Mouse (Mus musculus): ENCODE data around the gene Pcsk2.

The Pcsk2 gene

DNA sequence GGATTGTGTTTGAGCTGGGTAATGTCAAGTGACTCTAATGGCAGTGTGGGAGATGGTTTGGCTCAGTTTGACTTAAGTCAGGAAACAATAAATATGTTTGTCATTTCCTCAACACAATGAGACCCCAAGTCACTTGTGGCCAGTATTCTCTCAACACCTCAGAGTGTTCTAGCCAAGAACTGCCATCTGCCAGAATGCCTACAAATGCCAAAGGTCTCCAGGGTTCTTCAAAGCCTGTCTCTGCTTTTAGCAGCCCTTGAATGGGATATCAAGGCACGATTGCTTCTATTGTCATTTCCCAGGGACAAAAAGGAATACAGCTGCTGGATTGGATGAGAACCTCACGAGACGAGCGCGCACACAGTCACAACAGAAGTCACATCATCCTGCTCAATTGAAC, 100.0 kb downstream of the Pcsk2 start:
- no peak for DNase-seq (ENCODE audit: low spot score)

GRCm38 (mm10) chr2:143654621-143655020, 108.7 kb downstream of the Pcsk2 start:
- DNase-seq (ENCODE audit: low spot score): no peak

DNA sequence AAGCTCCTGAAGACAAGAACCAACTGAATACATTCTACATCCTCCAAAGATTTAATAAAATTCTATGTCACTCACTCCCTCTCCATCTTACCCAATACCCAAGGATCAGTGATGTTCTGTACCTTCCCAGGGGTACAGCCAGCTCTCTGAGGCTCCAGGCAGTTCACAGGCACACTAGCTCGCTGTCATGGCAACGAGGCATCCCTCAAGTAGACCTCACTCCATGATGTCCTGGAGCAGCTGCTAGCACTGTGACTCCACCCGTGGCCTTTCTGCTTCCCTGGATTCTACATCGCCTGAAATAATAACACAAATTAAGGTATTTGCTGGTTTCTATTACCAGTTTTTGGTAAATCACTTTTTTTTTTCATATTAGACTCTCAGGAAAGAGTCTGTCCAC, 111.0 kb downstream of the Pcsk2 start:
- no peak for DNase-seq (ENCODE audit: low spot score)

- no peak for DNase-seq (ENCODE audit: low spot score)
Observed at GRCm38 (mm10) chr2:143666785-143667184, 120.8 kb downstream of the Pcsk2 start.

- DNase-seq (ENCODE audit: low spot score): no peak
Observed at GRCm38 (mm10) chr2:143677869-143678268, 131.9 kb downstream of the Pcsk2 start.

GRCm38 (mm10) chr2:143679513-143679912, 133.6 kb downstream of the Pcsk2 start:
- no peak for DNase-seq (ENCODE audit: low spot score)

DNA sequence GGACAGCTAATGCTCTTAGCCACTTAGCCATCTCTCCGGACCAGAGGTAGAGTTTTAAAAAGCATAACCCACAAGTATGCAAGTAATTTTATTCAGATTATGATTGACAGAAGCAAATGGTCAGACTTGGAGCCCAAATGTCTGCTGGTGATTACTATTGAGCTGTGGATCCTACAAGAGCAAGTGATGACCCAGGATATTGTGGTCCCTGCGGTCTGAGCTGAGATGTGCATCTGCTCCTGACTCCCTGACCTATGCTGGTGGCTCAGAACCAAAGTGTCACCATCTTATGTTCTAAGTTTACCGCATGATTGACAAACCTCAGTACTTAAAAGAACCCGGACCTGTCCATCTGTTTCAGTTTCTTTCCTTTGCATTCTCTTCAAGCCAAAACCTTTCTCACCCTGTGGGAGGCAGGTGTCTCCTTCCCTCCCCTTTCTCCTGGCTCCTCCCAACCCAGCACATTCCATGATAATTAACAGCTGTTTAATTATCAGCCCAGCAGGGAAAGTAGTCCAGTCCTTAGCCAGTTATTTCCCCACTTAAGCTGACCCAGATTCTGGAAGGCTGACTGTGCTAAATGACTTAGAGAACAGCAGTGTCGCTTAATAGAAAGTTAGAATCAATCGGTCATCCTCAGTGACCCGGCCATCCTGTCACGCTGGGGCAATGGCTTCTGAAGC, 136.1 kb downstream of the Pcsk2 start:
- DNase-seq (ENCODE audit: low spot score): no peak

GRCm38 (mm10) chr2:143683513-143683912, 137.6 kb downstream of the Pcsk2 start:
- no peak for DNase-seq (ENCODE audit: low spot score)

GRCm38 (mm10) chr2:143691244-143691643, 145.3 kb downstream of the Pcsk2 start:
- DNase-seq (ENCODE audit: low spot score): no peak

GRCm38 (mm10) chr2:143696026-143696557, 150.1 kb downstream of the Pcsk2 start:
- no peak for DNase-seq (ENCODE audit: low spot score)

DNA sequence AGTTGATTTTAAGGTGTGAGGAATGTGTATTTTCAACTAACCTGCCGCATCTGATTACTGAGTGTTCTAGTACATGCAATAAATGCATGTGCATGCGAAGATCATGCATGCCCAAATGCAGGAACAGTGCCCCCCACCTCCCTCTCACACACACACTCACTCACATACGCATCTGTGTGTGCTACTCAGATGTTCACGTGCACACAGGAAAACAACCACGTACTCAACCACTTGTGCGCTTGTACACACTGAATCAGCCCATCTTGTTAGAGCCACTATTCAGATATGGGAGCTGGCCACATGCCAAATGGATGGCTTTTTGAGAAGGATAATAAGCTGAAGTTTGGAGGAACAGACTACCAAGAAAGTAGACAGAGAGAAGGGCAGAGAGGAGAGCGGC, 150.7 kb downstream of the Pcsk2 start:
- DNase-seq (ENCODE audit: low spot score): no peak

DNA sequence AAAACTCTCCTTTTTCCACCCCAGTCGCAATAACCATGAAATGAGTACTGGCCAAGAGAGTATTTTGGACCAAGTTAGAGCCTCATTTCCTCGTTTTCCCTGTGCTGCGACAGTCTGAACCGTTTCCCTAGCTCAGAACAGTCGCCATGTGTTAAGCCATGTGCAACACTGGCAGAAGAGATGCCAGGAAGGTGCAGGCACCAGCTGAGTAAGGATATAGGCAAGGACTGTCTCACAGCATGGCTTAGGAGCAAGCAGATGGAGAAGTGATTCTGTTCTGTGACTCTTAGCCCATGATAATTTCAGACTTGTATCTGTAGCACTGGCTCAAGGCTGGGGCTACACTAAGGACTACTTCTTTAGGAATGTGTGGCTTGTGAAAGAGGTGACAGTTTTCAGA, 155.2 kb downstream of the Pcsk2 start:
- no peak for DNase-seq (ENCODE audit: low spot score)

GRCm38 (mm10) chr2:143702931-143703344, 157.0 kb downstream of the Pcsk2 start:
- DNase-seq (ENCODE audit: low spot score): no peak

DNA sequence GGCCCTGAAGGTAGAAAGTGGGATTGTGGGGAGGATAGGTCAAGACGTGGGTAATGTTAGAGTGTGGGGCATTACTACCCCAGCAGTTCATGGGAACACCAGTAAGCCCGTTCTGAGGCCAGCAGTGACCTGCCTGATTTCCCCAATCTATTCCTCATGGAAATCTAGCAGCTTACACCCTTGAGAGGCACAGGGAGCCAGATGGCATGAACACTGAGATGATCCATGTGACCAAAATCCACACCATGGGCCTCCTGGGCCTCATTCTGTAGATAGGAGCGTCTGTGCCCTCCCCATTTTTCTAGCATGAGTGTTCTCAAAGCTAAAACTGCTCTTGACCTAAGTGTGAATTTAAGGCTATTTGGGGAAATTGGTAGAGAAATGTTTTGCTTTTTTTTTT, 162.2 kb downstream of the Pcsk2 start:
- DNase-seq (ENCODE audit: low spot score): no peak

GRCm38 (mm10) chr2:143709249-143709648, 163.3 kb downstream of the Pcsk2 start:
- DNase-seq (ENCODE audit: low spot score): no peak

GRCm38 (mm10) chr2:143709979-143710378, 164.0 kb downstream of the Pcsk2 start:
- no peak for DNase-seq (ENCODE audit: low spot score)

GRCm38 (mm10) chr2:143711886-143712285, 165.9 kb downstream of the Pcsk2 start:
- DNase-seq (ENCODE audit: low spot score): no peak

- DNase-seq (ENCODE audit: low spot score): no peak
Observed at GRCm38 (mm10) chr2:143712901-143713300, 166.9 kb downstream of the Pcsk2 start.

DNA sequence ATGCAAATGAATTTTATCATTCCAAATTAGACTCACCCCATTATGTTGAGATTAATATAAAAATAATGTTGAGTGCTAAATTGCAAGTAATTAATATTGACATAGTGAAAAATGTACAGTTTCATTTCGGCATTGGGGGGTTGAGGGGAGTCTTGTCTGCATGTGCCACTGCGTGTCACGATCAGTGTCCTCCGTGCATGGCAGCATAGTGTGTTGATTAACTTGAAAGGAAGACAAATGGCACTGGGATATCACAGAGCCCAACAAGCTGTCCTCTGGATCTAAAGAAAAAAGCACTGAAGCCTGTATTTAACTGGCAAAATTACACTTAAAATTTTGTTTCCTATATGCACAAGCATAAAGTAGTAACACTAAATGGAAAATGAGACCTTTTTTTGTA, 167.9 kb downstream of the Pcsk2 start:
- DNase-seq (ENCODE audit: low spot score): no peak

- DNase-seq (ENCODE audit: low spot score): no peak
Observed at GRCm38 (mm10) chr2:143715110-143715509, 169.2 kb downstream of the Pcsk2 start.

GRCm38 (mm10) chr2:143723231-143723630, 177.3 kb downstream of the Pcsk2 start:
- no peak for DNase-seq (ENCODE audit: low spot score)

DNA sequence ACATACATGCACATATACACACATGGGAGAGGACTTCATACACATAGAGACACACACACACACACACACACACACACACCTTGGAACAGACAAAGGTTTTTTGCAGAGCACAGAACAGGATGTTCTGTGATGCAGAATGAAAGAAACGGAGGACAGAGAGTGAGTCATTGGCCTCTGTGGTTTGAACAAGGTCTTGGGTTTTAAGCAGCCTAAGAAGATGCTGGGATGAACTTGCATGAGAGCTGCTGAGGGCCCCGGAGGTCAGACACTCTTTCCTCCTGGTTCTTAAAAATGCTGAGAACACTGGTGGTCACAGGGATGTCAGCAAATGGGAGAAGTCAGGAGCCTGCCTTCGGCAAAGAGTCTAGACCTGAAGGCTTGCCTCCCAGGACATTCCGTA, 178.1 kb downstream of the Pcsk2 start:
- no peak for DNase-seq (ENCODE audit: low spot score)

DNA sequence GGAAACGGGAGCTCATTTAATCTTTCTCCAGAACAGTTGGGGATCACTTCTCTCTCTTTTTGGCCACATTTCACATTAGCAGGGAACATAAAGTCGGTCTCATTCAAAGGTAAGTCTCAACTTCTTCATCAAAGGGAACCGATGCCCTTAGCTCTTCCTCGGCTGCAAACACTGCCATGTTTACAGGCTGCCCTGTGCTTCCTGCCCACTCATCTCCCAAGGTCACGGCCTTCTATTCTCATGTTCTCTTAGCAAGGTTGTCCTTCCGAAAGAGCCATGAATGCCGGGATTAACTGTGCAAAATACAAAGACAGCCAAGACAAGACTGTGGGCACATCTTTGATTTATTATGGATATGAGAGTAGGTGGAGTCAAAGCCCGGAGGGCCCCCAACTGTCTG, 178.8 kb downstream of the Pcsk2 start:
- DNase-seq (ENCODE audit: low spot score): no peak

GRCm38 (mm10) chr2:143732501-143732900, 186.5 kb downstream of the Pcsk2 start:
- no peak for DNase-seq (ENCODE audit: low spot score)

Data from urinary bladder, postnatal 14 days (tissue).